In the genomic region with DNA sequence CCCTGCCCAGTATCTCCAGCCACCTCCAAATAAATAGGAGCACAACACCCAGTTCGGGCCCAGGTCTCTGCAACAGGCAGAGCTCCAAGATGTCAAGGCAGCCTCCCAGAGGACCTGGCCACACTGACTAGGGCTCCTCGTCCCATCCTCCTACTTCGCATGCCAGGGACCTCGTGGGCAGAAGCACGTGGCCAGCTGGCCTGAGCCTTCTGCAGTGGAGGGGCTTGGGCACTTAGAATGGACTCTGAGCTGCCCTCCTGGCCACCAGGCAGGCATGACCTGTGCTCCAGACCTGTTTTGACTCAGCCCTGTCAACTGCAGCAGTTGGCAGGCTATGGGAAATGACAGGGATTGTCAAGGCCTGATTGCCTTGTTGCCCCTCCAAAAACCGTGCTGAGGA, we compare ENCODE assay signal across 19 mouse cellular contexts. TPM values are rescaled to one million over a fixed set of nuclear protein-coding genes. Genes with fewer than 3 reads are reported as not detected.
"Had no signal": no experiment of that assay in that cellular context is flagged by ENCODE, and none has a peak within 500 bp of the region (broad histone marks: within the 10 kb centered on the region; RNA-seq: fewer than 3 reads in every experiment).

No protein-coding gene starts in this region.

- H3K27me3 ChIP-seq: limb, embryonic 15.5 days; liver, embryonic 13.5 days; lung, embryonic 15.5 days; midbrain, embryonic 15.5 days; neural tube, embryonic 13.5 days had no signal

- H3K4me1 ChIP-seq: midbrain, embryonic 15.5 days had no signal

- ATAC-seq: inflammation-experienced regulatory T-cells, adult 6 months; liver, postnatal 0 days; midbrain, embryonic 15.5 days had no signal

- H3K9ac ChIP-seq: limb, embryonic 15.5 days; liver, embryonic 13.5 days; liver, postnatal 0 days; lung, embryonic 15.5 days; midbrain, embryonic 15.5 days; neural tube, embryonic 13.5 days had no signal

- H3K9me3 ChIP-seq: limb, embryonic 15.5 days; liver, embryonic 13.5 days; lung, embryonic 15.5 days; midbrain, embryonic 15.5 days; neural tube, embryonic 13.5 days had no signal

- H3K27ac ChIP-seq: kidney, postnatal 0 days; limb, embryonic 15.5 days; liver, embryonic 13.5 days; lung, embryonic 15.5 days; macrophage; midbrain, embryonic 15.5 days; neural tube, embryonic 13.5 days had no signal

- H3K4me3 ChIP-seq: limb, embryonic 15.5 days; liver, embryonic 13.5 days; lung, embryonic 15.5 days; midbrain, embryonic 15.5 days; neural tube, embryonic 13.5 days had no signal

- DNase-seq: layer of hippocampus, adult 9-11 months; layer of hippocampus, postnatal 36 days; liver, embryonic 13.5 days; liver, postnatal 0 days; lung, postnatal 14 days; retina, postnatal 1 day; right cerebral cortex, postnatal 4 days; spleen, adult 18-20 months; thymus, adult 18-20 months; thymus, postnatal 14 days had no signal

- H3K4me2 ChIP-seq: limb, embryonic 15.5 days; liver, embryonic 13.5 days; lung, embryonic 15.5 days; midbrain, embryonic 15.5 days; neural tube, embryonic 13.5 days had no signal

- H3K36me3 ChIP-seq: limb, embryonic 15.5 days; liver, embryonic 13.5 days; lung, embryonic 15.5 days; midbrain, embryonic 15.5 days; neural tube, embryonic 13.5 days had no signal

RNA-seq across cellular contexts. Expression of gene 1810010D01Rik, which starts 17.7 kb away (rescaled TPM):
- total RNA-seq: left cerebral cortex, postnatal 25 days had no signal
- polyA plus RNA-seq: inflammation-experienced regulatory T-cells, adult 6 months; kidney, postnatal 0 days; limb, embryonic 11.5 days; liver, postnatal 0 days; macrophage; midbrain, embryonic 15.5 days; neural tube, embryonic 13.5 days had no signal
